Mouse (Mus musculus) E14TG2a.4 (cell line): ENCODE measurements around the gene Kcnn1.

Source experiments
- H3K27me3 ChIP-seq: 2 replicates; pipeline ENCODE4 v1.6.1; 2014; ENCODE audit warnings: low read length, control low read depth; ENCODE audit not compliant: insufficient read depth
- H3K36me3 ChIP-seq: 2 replicates; pipeline ENCODE4 v1.6.1; 2014; ENCODE audit warnings: low read length, control low read depth; ENCODE audit not compliant: insufficient read depth
- H3K4me1 ChIP-seq: replicated peaks from 2 replicates; pipeline ENCODE4 v1.6.1; 2014; ENCODE audit warnings: low read depth, low read length, control low read depth
- H3K4me3 ChIP-seq: replicated peaks from 2 replicates; pipeline ENCODE4 v1.5.1; 2014; ENCODE audit warnings: mild to moderate bottlenecking, low read length
- H3K9me3 ChIP-seq: 2 replicates; pipeline ENCODE4 v1.6.1; 2014; ENCODE audit warnings: low read length, control low read depth
- CTCF ChIP-seq: conservative IDR thresholded peaks from 2 replicates; pipeline ENCODE4 v1.5.1; 2014; ENCODE audit warnings: low read length
- NANOG ChIP-seq: IDR thresholded peaks from 2 replicates; pipeline ENCODE4 v1.6.1; 2014; ENCODE audit warnings: borderline replicate concordance, low read length, mixed read lengths
- POU5F1 ChIP-seq: IDR thresholded peaks from 2 replicates; pipeline ENCODE4 v1.6.1; 2014; ENCODE audit warnings: low read length, borderline replicate concordance

The Kcnn1 gene

GRCm38 (mm10) chr8:70802786-70803510 is 60.1 kb downstream of the Kcnn1 start:
- peaks cover 66% of the 10 kb centered on the region for H3K4me1 ChIP-seq
- H3K36me3 ChIP-seq: no peaks in the 10 kb centered on the region
- H3K9me3 ChIP-seq: no peaks in the 10 kb centered on the region
- peaks cover 59% of the 10 kb centered on the region for H3K27me3 ChIP-seq
- peak overlapping the region; percentile 79; the same call in 1 of the 2 replicates for H3K4me3 ChIP-seq
- no peak for TF ChIP-seq POU5F1
- TF ChIP-seq CTCF: no peak
- no peak for TF ChIP-seq NANOG

GRCm38 (mm10) chr8:70801830-70802229 is 61.2 kb downstream of the Kcnn1 start:
- H3K9me3 ChIP-seq: no peaks in the 10 kb centered on the region
- H3K27me3 ChIP-seq: peaks cover 56% of the 10 kb centered on the region
- no peaks in the 10 kb centered on the region for H3K36me3 ChIP-seq

GRCm38 (mm10) chr8:70801156-70801555 is 61.9 kb downstream of the Kcnn1 start:
- Histone ChIP-seq H3K27me3 (peaks cover 54% of the 10 kb centered on the region), H3K36me3 (no peaks in the 10 kb centered on the region), H3K9me3 (no peaks in the 10 kb centered on the region), H3K4me1 (peaks cover 73% of the 10 kb centered on the region), H3K4me3 (no peak overlapping the region)
- TF ChIP-seq POU5F1: no peak
- no peak for TF ChIP-seq NANOG
- TF ChIP-seq CTCF: no peak

More at GRCm38 (mm10) chr8:70801830-70802229, 61.2 kb downstream of the Kcnn1 start:
- TF ChIP-seq CTCF (no peak), NANOG (no peak), POU5F1 (no peak)
- Histone ChIP-seq H3K4me3 (no peak overlapping the region), H3K4me1 (peaks cover 70% of the 10 kb centered on the region)

GRCm38 (mm10) chr8:70800648-70801047 is 62.4 kb downstream of the Kcnn1 start:
- Histone ChIP-seq H3K4me1 (peaks cover 76% of the 10 kb centered on the region), H3K27me3 (peaks cover 54% of the 10 kb centered on the region)
- TF ChIP-seq NANOG (no peak), POU5F1 (no peak), CTCF (no peak)

GRCm38 (mm10) chr8:70798281-70798680 is 64.8 kb downstream of the Kcnn1 start:
- TF ChIP-seq POU5F1: no peak
- TF ChIP-seq CTCF: no peak
- TF ChIP-seq NANOG: no peak
- Histone ChIP-seq H3K27me3 (peaks cover 53% of the 10 kb centered on the region), H3K9me3 (no peaks in the 10 kb centered on the region), H3K4me3 (peak overlapping the region; percentile 86), H3K36me3 (no peaks in the 10 kb centered on the region), H3K4me1 (peaks cover 65% of the 10 kb centered on the region)

More at GRCm38 (mm10) chr8:70800648-70801047, 62.4 kb downstream of the Kcnn1 start:
- Histone ChIP-seq H3K36me3 (no peaks in the 10 kb centered on the region), H3K9me3 (no peaks in the 10 kb centered on the region), H3K4me3 (no peak overlapping the region)

GRCm38 (mm10) chr8:70797081-70798070 is 65.7 kb downstream of the Kcnn1 start:
- Histone ChIP-seq H3K4me1 (peaks cover 61% of the 10 kb centered on the region), H3K4me3 (peak overlapping the region; percentile 86), H3K36me3 (no peaks in the 10 kb centered on the region), H3K27me3 (peaks cover 53% of the 10 kb centered on the region), H3K9me3 (no peaks in the 10 kb centered on the region)
- no peak for TF ChIP-seq POU5F1
- no peak for TF ChIP-seq CTCF
- TF ChIP-seq NANOG: no peak

GRCm38 (mm10) chr8:70796403-70797080 is 66.5 kb downstream of the Kcnn1 start:
- no peak for TF ChIP-seq POU5F1
- TF ChIP-seq NANOG: no peak
- no peak for TF ChIP-seq CTCF
- peaks cover 58% of the 10 kb centered on the region for H3K4me1 ChIP-seq
- peak overlapping the region; percentile 86 for H3K4me3 ChIP-seq
- no peaks in the 10 kb centered on the region for H3K36me3 ChIP-seq
- peaks cover 53% of the 10 kb centered on the region for H3K27me3 ChIP-seq
- H3K9me3 ChIP-seq: no peaks in the 10 kb centered on the region

GRCm38 (mm10) chr8:70795370-70795769 is 67.7 kb downstream of the Kcnn1 start:
- H3K27me3 ChIP-seq: peaks cover 53% of the 10 kb centered on the region
- no peaks in the 10 kb centered on the region for H3K36me3 ChIP-seq
- no peaks in the 10 kb centered on the region for H3K9me3 ChIP-seq
- no peak for TF ChIP-seq CTCF
- TF ChIP-seq NANOG: no peak
- no peak for TF ChIP-seq POU5F1
- H3K4me1 ChIP-seq: peaks cover 59% of the 10 kb centered on the region
- no peak overlapping the region for H3K4me3 ChIP-seq
